Mouse (Mus musculus) lung, embryonic 15.5 days (tissue): Measurements from ENCODE around the gene Dctn2. TPM values are rescaled to one million over a fixed set of nuclear protein-coding genes. Genes with fewer than 3 reads are reported as not detected.
"Not testable (repeated sequence)": the region's sequence is repeated elsewhere in the genome, so short reads cannot be mapped to it uniquely, and the experiment has no call there.

Source experiments
- ATAC-seq: fragments of 200-750 bp; cut with Nextera tagmentation; 2 replicates; pipeline ENCODE4 v1.8.0; 2017; ENCODE audit warnings: moderate number of reproducible peaks, borderline replicate concordance; ENCODE audit not compliant: low FRiP score, low TSS enrichment; ENCODE audit errors: extremely low read depth
- H3K27ac ChIP-seq: fragments of 300-500 bp; sonication (generic); 2 replicates; pipeline ENCODE4 v1.5.1; 2015; ENCODE audit warnings: moderate library complexity, mild to moderate bottlenecking, inconsistent platforms
- H3K27me3 ChIP-seq: fragments of 300-500 bp; sonication (generic); 2 replicates; pipeline ENCODE4 v1.6.1; 2015; ENCODE audit warnings: inconsistent platforms
- H3K36me3 ChIP-seq: fragments of 300-500 bp; sonication (generic); 2 replicates; pipeline ENCODE4 v1.6.1; 2015; ENCODE audit warnings: inconsistent platforms
- H3K4me1 ChIP-seq: fragments of 300-500 bp; sonication (generic); 2 replicates; pipeline ENCODE4 v1.6.1; 2015; ENCODE audit warnings: inconsistent platforms
- H3K4me2 ChIP-seq: fragments of 300-500 bp; sonication (generic); 2 replicates; pipeline ENCODE4 v1.6.1; 2015; ENCODE audit warnings: inconsistent platforms, mild to moderate bottlenecking, moderate library complexity
- H3K4me3 ChIP-seq: fragments of 300-500 bp; sonication (generic); 2 replicates; pipeline ENCODE4 v1.5.1; 2015; ENCODE audit warnings: mild to moderate bottlenecking, inconsistent platforms
- H3K9ac ChIP-seq: fragments of 300-500 bp; sonication (generic); 2 replicates; pipeline ENCODE4 v1.6.1; 2015; ENCODE audit warnings: inconsistent platforms
- H3K9me3 ChIP-seq: fragments of 300-500 bp; sonication (generic); 2 replicates; pipeline ENCODE4 v1.6.1; 2016; ENCODE audit warnings: inconsistent platforms
- WGBS: fragments of 180-500 bp; shearing (Covaris S2); methylation state at CpG from one replicate; pipeline ENCODE4 v1.1.7; 2015; 5-methylcytosine and 5-hydroxymethylcytosine counted together
- polyA plus RNA-seq: library from polyadenylated mRNA; unstranded; fragments of >200 nt; fragmentation: Nextera tagmentation; extraction: Ambion mirVana; gene quantifications from 2 replicates; pipeline ENCODE4 v1.2.1, GENCODE M21; 2015

The Dctn2 gene
- polyA plus RNA-seq, 1 experiment from 2014 or later = 189 TPM

DNA sequence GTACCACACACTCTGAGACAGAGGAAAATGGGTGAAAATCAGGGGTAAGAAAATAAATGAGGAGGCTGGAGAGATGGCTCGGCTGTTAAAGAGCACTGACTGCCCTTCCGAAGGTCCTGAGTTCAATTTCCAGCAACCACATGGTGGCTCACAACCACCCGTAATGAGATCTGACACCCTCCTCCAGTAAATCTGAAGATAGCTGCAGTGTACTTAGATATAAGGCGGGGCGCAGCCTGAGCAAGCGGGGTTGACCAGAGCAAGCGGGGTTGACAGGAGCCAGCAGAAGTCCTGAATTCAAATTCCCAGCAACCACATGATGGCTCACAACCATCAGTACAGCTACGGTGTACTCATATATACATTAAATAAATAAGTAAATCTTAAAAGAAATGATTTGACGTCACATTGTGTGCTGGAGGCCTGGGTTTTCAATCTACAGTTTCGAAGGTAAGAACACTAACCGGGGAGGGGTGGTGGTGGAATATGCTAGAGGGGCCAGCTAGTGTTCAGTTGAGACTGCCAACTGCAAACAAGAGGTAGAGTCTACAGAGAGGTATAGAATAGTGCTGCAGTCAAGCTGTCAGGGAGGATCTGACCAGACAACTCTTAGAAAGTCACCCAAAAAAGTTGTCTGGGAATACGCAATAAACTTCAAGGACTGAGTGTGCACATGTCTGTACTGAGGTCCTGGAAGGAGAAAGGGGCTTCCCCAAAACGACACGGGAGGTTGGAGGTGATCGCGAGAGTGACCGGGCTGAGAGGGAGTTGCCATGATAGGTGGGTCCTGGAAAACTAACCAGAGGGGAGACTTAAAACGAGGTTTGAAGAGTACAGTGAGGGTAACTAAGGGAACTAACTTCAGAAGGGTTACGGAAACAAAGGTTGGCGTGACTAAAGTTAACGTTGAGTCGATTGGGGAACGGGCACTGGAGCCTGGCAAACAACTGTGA lies 44.6 kb downstream of the Dctn2 start:
- Histone ChIP-seq H3K4me3 (peak overlapping the region; percentile 83), H3K36me3 (peaks cover 37% of the 10 kb centered on the region), H3K27ac (peak overlapping the region; percentile 69), H3K9me3 (no peaks in the 10 kb centered on the region), H3K4me2 (peak overlapping the region; percentile 64), H3K9ac (peak overlapping the region; percentile 85), H3K4me1 (peaks cover 18% of the 10 kb centered on the region), H3K27me3 (no peaks in the 10 kb centered on the region)
- peak; percentile 24; the same call in 1 of the 2 replicates for ATAC-seq
- WGBS = 30% methylated on average over 23 of the region's 23 CpGs

DNA sequence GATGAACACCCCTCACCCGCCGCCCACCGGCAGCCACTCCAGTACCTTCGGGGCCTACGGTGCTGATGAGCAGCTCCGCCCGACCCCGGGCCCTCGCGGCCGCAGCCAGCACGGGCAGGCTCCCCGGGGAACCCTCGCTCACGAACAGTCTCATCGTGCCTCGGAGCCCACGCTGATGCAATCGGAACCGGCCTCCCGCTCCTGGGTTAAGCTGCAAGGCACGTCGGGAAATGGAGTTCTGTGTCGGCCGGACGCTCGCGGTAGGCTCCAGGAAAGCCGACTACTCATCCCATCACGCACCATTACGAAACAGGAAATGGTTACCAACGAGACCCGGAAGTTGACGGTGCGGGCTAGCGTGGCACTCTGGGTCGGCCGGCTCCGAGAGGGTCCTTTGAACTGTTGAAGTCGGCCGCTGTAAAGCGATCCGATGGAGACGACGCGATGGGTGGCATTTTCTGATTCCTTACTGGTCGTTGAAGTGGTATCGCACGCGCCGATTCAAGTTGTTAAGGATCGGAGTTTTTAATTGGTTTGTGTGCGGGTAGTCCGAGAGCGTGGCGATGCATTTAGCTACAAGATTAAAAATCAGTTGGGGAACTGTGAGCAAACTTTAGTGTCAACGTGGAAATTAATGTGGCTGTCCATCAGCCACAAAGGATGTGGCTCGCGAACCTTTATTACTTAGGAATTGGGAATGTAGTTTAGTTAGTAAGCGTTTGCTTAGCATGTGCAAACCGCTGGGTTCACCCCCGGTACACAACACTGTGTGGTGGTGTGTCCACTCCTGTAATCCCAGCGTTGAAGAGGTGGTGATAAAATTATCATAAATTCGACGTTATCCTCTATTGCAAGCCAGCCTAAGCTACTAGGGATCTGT lies 45.5 kb downstream of the Dctn2 start, which contains the start of gene Mars:
TSS of gene Mars (minus strand) at position 311 of the 880 bp plus-strand sequence.
- no peaks in the 10 kb centered on the region for H3K9me3 ChIP-seq
- ATAC-seq = peak; percentile 96
- peaks cover 28% of the 10 kb centered on the region for H3K36me3 ChIP-seq
- WGBS = under 1% methylated on average over 65 of the region's 65 CpGs
- H3K9ac ChIP-seq = peak within 1 kb of the TSS; percentile 85
- no peaks in the 10 kb centered on the region for H3K27me3 ChIP-seq
- H3K4me3 ChIP-seq = peak within 1 kb of the TSS; percentile 83
- peak within 1 kb of the TSS; percentile 64 for H3K4me2 ChIP-seq
- H3K4me1 ChIP-seq = peaks cover 18% of the 10 kb centered on the region
- H3K27ac ChIP-seq = peak within 1 kb of the TSS; percentile 74

DNA sequence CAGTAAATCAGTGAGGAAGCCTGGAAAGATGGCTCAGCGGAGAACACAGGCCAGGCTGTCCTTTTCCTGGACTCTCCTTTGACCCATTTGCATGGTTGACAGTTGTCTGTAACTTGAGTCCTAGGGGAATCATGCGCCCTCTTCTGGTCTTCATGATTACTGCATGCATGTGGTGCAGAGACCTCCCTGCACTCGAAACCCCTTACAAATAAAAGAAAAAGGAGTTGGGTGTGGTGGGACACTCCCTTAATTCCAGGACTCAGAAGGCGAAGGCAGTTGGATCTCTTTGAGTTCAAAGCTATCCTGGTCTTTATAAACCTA lies 46.1 kb downstream of the Dctn2 start:
- Histone ChIP-seq H3K4me1 (peaks cover 18% of the 10 kb centered on the region), H3K27me3 (no peaks in the 10 kb centered on the region), H3K9ac (peak overlapping the region; percentile 58), H3K27ac (peak overlapping the region; percentile 74), H3K4me3 (peak overlapping the region; percentile 83), H3K4me2 (peak overlapping the region; percentile 64), H3K9me3 (no peaks in the 10 kb centered on the region), H3K36me3 (peaks cover 22% of the 10 kb centered on the region)
- peak; percentile 66 for ATAC-seq
- WGBS = under 1% methylated on average over 4 of the region's 4 CpGs

DNA sequence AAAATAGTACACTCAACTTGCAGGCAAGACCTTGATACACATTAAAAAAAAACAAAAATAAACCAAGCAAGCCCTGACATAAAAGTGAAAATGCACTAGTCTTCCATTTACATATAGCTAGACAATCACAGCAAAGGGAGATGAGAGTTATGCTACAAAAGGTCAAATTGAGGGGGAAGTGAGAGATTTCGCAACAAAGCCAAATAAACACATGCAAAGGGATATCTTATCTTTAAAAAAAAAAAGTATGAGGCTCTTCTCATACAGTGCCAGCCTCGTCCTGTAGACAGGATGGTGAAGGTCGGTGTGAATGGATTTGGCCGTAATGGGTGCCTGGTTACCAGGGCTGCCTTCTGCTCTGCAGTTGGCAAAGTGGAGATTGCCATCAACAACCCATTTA lies 46.7 kb downstream of the Dctn2 start:
- Histone ChIP-seq H3K36me3 (peaks cover 17% of the 10 kb centered on the region), H3K4me1 (peaks cover 18% of the 10 kb centered on the region), H3K4me3 (no peak overlapping the region), H3K4me2 (no peak overlapping the region), H3K27ac (no peak overlapping the region), H3K9ac (no peak overlapping the region), H3K9me3 (no peaks in the 10 kb centered on the region), H3K27me3 (no peaks in the 10 kb centered on the region)
- 59% methylated on average over 4 of the region's 4 CpGs for WGBS
- no peak for ATAC-seq

DNA sequence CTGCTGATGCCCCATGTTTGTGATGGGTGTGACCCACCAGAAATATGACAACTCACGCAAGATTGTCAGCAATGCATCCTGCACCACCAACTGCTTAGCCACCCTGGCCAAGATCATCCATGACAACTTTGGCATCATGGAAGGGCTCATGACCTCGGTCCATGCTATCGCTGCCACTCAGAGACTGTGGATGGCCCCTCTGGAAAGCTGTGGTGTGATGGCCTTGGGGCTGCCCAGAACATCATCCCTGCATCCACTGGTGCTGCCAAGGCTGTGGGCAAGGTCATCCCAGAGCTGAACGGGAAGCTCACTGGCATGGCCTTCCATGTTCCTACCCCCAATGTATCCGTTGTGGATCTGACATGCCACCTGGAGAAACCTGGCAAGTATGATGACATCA lies 47.3 kb downstream of the Dctn2 start:
- H3K9me3 ChIP-seq, ATAC-seq, H3K4me3 ChIP-seq, H3K4me2 ChIP-seq, H3K27me3 ChIP-seq, H3K27ac ChIP-seq, H3K9ac ChIP-seq: not testable (repeated sequence)
- peaks cover 10% of the 10 kb centered on the region for H3K36me3 ChIP-seq
- WGBS = 86% methylated on average over 5 of the region's 5 CpGs
- peaks cover 18% of the 10 kb centered on the region for H3K4me1 ChIP-seq

DNA sequence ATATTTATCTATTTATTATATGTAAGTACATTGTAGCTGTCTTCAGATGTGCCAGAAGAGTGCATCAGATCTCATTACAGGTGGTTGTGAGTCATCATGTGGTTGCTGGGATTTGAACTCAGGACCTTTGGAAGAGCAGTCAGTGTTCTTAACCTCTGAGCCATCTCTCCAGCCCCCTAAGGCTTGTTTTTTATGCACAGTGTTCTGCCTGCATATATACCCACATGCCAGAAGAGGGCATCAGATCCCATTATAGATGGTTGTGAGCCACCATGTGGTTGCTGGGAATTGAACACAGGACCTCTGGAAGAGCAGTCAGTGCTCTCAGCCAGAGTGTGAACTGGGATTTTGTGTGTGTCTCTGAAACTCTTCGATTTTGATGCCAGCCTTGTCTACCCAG lies 48.8 kb downstream of the Dctn2 start:
- ATAC-seq, H3K9ac ChIP-seq, H3K4me2 ChIP-seq, H3K4me3 ChIP-seq, H3K27ac ChIP-seq, H3K27me3 ChIP-seq, H3K36me3 ChIP-seq, H3K9me3 ChIP-seq: not testable (repeated sequence)
- H3K4me1 ChIP-seq = peaks cover 18% of the 10 kb centered on the region
- WGBS = 75% methylated on average over 1 of the region's 1 CpGs

DNA sequence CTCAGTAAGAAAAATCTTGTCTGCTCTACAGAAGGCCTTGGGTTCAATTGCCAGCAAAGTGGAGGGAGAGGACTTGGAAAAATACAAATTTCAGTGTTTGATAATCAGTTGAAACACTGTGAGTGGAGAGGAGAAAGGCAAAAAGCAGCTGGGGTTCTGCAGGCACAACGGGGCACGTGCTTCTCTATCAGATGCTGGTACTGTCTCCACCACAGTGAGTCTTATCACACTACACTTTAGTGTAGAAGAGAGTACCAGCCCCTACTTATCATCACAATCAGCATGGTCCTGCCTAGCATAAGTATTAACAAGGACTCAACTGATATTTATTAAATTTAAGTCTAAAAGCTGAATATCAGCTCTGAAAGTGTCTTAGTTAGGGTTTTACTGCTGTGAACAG lies 51.1 kb downstream of the Dctn2 start:
- H3K27me3 ChIP-seq = peaks cover 8% of the 10 kb centered on the region; the same call in 1 of the 2 replicates
- WGBS = 74% methylated on average over 2 of the region's 2 CpGs
- ATAC-seq = no peak
- H3K4me1 ChIP-seq = peaks cover 6% of the 10 kb centered on the region; the same call in 1 of the 2 replicates
- no peak overlapping the region for H3K4me3 ChIP-seq
- no peaks in the 10 kb centered on the region for H3K36me3 ChIP-seq
- H3K4me2 ChIP-seq = no peak overlapping the region
- H3K27ac ChIP-seq = no peak overlapping the region
- H3K9me3 ChIP-seq = no peaks in the 10 kb centered on the region
- H3K9ac ChIP-seq = no peak overlapping the region

DNA sequence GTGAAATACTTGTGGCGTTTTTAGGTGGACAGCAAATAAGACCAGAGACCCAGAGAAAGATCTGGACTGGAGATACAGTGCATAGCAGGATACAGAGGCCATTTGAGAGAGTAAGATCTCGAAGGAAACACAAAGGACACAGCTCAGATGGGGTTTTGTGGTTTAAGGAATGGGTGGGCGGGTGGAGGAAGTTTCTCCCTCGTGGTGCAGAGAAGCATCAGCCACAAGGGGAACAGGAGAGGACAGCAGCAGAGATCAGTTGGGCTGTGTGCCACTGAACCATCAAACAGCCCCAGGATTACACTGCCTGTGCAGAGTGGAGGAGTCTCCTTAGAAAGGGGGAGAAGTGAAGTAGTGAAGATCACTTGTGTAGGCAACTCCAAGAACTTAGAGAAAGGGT lies 51.8 kb downstream of the Dctn2 start:
- H3K4me3 ChIP-seq = no peak overlapping the region
- no peak for ATAC-seq
- WGBS = 43% methylated on average over 4 of the region's 4 CpGs
- no peaks in the 10 kb centered on the region for H3K36me3 ChIP-seq
- no peaks in the 10 kb centered on the region for H3K9me3 ChIP-seq
- H3K4me2 ChIP-seq = no peak overlapping the region
- H3K27me3 ChIP-seq = peaks cover 8% of the 10 kb centered on the region; the same call in 1 of the 2 replicates
- H3K9ac ChIP-seq = no peak overlapping the region
- H3K4me1 ChIP-seq = 0 out of 2 replicates have a peak, but pooled peaks cover under 1% of the 10 kb centered on the region
- no peak overlapping the region for H3K27ac ChIP-seq

DNA sequence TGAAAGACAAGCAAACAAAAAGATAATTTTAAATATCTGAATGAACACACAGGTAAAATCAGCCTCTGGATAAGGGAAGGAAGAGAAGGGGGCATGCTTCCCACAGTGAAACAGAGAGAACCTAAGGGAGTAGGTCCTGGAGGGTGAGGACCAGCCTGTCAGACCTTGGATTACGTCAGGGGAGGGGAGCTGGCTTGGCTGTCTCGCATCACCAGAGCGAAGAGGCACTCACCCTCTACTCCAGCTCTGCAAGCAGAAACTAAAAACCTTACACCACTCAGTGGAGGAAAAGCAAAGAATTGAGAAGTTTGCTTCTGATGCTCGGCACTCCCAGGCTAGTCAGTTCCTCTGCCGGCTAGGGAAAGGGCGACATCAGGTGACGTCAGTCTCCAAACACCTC lies 53.8 kb downstream of the Dctn2 start:
- Histone ChIP-seq H3K4me2 (no peak overlapping the region), H3K27ac (no peak overlapping the region), H3K4me1 (0 out of 2 replicates have a peak, but pooled peaks cover 5% of the 10 kb centered on the region), H3K36me3 (no peaks in the 10 kb centered on the region), H3K9me3 (no peaks in the 10 kb centered on the region), H3K27me3 (peaks cover 22% of the 10 kb centered on the region), H3K9ac (no peak overlapping the region), H3K4me3 (no peak overlapping the region)
- no peak for ATAC-seq
- WGBS = 67% methylated on average over 7 of the region's 7 CpGs

DNA sequence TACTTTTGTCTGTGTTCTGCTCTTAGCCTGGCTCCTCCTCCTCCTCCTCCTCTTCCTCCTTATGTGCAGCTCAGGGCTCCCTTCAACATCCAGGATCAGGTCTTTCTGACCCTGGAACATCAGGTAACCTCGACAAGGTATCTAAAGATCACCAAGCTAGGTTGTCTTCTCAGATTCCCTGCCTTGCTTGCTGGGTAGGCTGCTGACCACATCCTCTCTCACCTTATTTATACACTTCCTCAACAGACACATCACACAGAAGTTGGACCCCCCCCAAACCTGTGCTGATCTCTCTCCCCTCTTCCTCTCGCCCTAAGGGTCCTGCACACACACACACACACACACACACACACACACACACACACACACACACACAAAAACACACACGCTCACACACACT lies 55.5 kb downstream of the Dctn2 start, which contains the start of gene Arhgap9:
TSS of gene Arhgap9 (plus strand) at position 344 of the 400 bp plus-strand sequence.
- Histone ChIP-seq H3K27me3 (peaks cover 39% of the 10 kb centered on the region), H3K4me2 (no peak within 1 kb of the TSS)

DNA sequence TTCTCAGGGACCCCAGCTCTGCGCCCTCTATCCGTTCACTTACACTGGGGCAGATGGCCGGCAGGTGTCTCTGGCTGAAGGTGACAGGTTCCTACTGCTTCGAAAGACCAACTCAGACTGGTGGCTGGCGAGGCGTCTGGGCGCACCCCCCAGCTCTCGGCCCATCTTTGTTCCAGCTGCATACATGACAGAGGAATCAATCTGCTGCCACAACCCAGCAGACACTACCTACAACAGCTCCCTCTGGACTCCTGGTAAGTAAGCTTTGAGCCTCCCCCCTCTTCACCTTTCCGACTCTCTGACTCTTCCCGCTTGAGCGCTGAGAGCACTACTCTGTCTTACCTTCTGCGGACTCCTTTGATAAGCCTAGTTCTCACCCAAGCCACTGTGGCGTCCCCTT lies 56.0 kb downstream of the Dctn2 start:
- peaks cover 44% of the 10 kb centered on the region for H3K27me3 ChIP-seq
- no peak for ATAC-seq
- no peaks in the 10 kb centered on the region for H3K9me3 ChIP-seq
- no peak overlapping the region for H3K27ac ChIP-seq
- H3K4me3 ChIP-seq = no peak overlapping the region
- no peak overlapping the region for H3K9ac ChIP-seq
- 39% methylated on average over 13 of the region's 13 CpGs for WGBS
- no peaks in the 10 kb centered on the region for H3K36me3 ChIP-seq
- H3K4me2 ChIP-seq = no peak overlapping the region
- peaks cover 19% of the 10 kb centered on the region for H3K4me1 ChIP-seq

More for the DNA sequence above, 55.5 kb downstream of the Dctn2 start, which contains the start of gene Arhgap9:
- Histone ChIP-seq H3K9ac (no peak within 1 kb of the TSS), H3K4me1 (peaks cover 15% of the 10 kb centered on the region), H3K9me3 (no peaks in the 10 kb centered on the region), H3K36me3 (no peaks in the 10 kb centered on the region), H3K27ac (no peak within 1 kb of the TSS), H3K4me3 (no peak within 1 kb of the TSS)
- no peak for ATAC-seq
- 55% methylated on average over 3 of the region's 3 CpGs for WGBS
